Mouse (Mus musculus) liver, adult (tissue): ENCODE measurements at regions not wholly inside any gene's neighbourhood (a gene's known extent, or its start where the extent isn't known, plus 50 kb on each side); places are given as distances from the start of the nearest gene placed in this dataset.
A peak's percentile ranks its signal among the peaks of the same experiment; 100 is the strongest.

Experiments used
- GATA4 ChIP-seq: IDR thresholded peaks from 2 replicates; pipeline ENCODE4 v1.6.1; 2014; ENCODE audit warnings: mild to moderate bottlenecking, low read length; ENCODE audit not compliant: insufficient replicate concordance

DNA sequence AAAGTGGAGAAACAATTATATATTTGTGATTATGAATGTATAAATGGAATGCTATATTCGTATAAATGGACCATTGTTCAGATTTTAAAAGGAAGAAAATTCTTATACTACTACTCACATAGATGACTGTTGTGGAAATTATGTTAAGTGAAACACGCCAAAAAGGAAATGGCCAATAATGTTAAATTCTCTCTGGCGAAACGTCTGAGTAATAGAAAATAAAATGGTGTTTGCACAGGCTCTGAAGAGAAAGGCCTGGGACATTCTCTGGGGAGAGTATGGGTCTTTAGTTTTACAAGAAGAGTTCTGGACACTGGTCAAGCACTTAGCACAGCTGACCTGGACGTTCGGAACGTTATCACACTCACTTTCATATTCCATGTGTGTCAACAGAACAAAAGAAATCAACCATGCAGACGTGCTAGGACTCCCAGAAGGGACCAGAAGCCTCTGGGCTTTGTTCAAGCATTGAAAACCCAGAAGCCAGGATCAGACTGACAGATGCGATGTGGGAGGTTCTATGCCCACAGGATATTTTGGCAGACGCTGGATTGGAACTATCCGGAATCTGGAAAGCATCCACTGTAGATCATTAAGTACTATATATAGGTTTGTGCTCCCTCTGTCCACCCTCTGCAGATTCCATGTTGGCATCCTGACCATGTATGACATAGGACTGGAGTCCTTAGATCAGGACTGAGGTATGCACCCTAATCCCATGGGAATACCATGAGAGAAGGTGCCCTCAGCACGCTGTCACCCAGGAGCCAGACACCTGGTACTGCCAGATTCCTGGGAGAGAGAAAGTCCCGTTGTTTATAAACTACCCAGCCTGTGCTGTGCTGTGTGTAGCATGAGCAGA lies 178.0 kb upstream of the Foxn2 start:
- TF ChIP-seq GATA4 = no peak

DNA sequence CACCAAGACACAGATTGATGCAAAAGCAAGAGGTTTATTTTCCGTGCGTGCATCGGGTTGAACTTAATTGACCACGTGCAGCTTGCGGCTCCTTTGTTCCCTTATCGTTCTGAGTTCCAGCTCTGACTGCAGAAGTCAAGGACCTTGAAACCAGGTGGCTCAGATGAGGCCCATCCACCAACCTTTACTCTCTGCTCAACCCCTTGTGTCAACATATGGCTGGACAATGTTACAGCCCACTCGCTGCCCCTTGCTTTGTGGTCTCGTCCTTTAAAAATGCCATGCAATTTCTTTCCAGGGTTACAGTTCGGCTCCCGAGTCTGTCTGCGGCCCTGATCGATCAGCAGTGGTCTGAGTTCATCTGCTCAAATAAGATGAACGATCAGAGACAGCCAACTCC lies 175.2 kb upstream of the Foxn2 start:
- peak; percentile 44; the same call in 1 of the 2 replicates for TF ChIP-seq GATA4

DNA sequence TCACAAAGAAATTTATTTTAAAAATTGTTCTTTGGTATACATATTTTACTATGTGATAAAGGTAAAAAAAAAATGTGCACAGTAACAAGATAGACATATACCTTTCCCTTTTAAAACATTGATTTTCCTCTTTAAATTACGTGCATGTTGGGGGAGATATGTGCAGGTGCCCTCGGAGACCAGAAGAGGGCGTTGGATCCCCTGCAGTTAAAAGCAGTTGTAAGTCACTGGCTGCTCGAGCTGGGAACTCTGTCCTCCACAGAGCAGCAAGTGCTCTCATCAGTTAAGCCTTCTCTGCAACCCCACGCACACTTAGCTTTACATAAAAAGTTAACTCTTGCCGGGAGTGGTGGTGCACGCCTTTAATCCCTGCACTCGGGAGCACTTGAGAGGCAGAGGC lies 172.3 kb upstream of the Foxn2 start:
- no peak for TF ChIP-seq GATA4

DNA sequence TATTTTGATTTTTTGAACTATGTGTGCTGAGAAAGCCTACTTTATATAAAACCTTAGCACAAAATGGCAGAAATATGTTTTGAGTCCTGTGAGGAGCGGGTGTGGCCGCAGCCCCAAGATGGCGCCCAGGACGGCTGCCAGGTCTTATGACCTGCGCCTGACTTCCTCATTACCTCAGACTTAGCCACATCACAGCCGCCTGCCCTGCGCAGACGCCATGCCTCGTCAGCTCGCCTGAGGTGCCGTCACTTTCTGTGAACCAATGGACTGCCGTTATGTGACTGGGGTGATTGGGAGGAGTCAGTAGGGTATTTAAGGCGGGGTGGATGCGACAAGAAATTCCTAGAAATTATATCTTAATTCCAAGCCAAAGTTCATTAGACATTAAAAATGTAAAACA lies 171.7 kb upstream of the Foxn2 start:
- TF ChIP-seq GATA4 = no peak

DNA sequence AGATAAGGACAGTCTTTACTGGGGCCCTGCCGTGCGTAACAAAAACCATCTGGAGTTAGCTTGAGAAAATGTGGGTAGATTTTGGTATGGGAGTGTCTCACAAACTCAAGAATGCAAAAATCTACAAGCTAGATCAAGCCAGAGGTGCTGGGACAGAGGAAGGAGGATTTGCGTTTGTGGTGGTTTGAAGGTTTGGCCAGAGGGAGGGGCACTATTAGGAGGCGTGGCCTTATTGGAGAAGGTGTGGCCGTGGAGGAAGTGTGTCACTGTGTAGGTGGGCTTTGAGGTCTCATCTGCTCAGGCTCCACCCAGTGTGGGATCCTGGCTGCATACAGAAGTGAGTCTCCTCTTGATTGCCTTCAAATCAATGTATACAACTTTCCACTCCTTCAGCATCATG lies 169.6 kb upstream of the Foxn2 start:
- TF ChIP-seq GATA4 = no peak

DNA sequence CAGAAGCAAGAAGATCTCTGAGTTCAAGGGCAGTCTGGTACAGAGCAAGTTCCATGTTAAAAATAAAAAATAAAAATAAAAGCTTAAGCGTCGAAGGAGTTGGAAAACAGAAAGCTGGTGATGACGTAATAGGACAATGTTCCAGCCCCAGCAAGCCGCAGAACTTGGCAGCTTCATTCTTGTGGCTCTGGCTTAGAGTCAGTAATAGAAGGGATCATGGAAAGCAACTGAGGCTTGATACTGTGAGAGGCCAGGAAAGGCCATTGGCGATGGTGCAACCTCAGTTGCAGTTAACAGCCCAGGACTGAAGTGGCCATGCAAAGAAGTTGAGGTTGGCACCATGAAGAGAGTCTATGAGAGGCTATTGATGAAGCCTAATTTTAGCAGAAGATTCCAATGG lies 168.3 kb upstream of the Foxn2 start:
- no peak for TF ChIP-seq GATA4

DNA sequence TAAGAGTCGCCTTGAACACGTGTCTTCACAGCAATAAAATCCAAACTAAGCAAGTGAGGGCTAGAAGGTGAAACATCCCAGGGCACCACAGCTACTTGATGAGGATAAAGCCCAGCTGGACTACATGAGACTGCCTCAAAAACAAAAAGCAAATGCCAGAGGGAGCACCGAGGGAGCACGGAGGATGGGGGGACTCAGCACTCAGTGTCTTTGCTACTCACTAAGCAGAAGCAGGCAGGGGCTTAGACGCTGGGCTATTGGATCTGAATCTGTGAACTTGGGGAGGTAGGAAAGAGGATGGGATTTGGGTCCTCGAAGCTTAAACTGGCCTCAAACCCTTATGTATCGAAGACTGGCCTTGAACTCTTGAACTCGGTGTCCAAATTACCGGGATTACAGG lies 167.0 kb upstream of the Foxn2 start:
- no peak for TF ChIP-seq GATA4

DNA sequence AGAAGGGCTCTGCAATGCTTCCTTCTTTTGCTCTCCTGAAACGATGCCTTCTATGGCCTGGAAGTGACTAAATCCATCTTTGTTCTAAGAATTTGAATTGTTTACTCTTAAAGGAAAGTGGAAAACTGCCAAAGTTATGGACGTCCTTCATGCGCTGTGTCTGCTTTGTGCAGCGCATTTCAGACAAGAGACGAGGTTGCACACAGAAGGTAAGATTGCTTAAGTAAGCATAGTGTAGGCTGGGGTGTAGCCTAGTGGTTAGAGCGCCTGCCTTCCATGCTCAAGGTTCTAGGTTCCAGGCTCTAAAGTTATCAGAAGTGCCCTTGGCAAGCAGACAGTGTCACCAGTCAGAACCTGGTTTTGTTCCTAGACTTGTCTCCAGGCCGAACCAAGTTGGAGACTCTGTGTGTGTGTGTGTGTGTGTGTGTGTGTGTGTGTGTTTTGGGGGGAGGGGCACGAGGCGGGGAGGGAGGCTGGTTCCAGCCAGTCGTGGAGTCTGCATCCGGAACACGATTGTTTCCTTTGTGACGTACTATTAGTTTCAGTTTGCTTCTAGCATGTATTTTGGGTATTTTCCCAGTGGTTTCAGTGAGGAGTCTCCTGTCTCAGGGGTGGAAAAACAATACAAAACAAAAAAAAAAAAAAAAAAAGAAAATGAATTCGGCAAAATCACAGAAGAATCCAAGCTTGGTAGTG lies 166.4 kb upstream of the Foxn2 start:
- TF ChIP-seq GATA4 = no peak

DNA sequence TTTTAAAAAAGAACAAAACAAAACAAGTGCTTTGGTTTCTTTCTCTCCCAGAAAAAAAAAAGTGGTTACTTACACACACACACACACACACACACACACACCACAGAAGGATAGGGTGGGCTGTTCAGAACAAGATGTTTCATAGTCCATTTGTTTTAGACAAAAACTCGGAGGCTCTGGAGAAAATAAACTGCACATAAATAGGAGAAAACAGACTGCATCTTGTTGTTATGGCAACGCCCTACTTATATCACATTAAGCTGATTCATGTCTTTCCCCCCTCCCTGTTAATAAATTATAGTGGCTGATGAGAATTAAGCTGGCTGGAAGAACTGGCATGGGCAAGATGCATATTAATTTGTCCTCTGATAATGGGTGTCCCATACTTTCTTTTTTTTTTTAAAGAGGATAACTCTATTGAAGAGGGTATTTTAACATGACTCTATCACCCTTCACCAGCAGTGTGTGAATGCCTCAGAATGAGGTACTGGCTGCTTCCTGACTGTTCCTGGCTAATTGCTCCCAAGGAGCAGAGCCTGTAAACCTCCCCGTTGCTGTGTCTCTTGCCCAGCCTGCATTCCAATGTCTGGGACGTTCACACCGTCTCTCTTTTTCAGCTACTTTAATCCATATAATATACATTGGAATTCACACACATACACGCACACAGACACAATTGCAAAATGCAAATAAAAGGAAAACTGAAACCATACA lies 165.6 kb upstream of the Foxn2 start:
- no peak for TF ChIP-seq GATA4

DNA sequence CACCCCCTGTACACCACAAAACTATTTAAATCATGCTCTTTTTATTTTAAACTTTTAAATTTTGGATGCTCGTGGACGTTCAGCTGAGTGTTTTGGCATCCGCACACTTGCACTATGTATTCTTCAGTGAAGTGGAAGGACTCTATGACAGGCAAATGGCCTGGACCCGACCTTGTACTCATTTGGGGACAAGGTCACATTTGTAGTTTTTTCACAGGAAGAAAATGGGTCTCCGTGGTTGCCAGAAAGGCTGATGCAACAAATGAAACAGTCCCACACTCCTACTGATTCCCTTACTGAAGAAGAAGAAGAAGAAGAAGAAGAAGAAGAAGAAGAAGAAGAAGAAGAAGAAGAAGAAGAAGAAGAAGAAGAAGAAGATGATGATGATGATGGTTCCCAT lies 160.9 kb upstream of the Foxn2 start:
- TF ChIP-seq GATA4 = no peak

DNA sequence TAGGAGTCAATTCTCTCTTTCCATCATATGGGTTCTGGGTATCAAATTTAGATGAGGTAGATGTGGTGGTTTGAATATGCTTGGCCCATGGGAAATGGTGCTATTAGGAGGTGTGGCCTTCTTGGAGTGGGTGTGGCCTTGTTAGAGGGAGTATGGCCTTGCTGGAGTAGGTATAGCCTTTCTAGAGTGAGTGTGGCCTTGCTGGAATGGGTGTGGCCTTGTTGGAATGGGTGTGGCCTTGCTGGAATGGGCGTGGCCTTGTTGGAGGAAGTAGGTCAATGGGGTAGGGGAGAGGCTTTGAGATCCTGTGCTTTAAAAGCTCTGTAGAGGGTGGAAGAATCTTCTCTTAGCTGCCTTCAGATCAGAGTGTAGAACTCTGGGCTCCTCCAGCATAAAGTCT lies 157.8 kb upstream of the Foxn2 start:
- TF ChIP-seq GATA4 = no peak

DNA sequence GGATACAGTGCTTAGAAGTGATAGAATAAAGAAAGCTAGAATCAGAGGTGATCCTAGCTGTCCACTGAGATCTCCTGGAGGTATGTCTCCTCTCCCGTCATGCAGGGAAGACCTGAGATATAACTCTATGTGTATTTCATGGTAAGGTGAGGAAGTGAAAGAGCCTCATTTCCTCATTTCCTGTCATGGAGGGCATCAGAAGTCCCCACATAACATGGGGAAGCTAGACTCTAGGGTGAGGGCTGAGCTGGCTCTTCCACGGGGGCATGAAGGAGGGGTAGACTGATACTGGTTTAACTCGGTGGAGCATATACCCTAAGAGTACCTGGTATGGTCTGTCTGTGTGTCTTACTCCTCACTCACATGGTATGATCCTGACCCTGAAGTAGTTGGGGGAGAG lies 156.0 kb upstream of the Foxn2 start:
- no peak for TF ChIP-seq GATA4

DNA sequence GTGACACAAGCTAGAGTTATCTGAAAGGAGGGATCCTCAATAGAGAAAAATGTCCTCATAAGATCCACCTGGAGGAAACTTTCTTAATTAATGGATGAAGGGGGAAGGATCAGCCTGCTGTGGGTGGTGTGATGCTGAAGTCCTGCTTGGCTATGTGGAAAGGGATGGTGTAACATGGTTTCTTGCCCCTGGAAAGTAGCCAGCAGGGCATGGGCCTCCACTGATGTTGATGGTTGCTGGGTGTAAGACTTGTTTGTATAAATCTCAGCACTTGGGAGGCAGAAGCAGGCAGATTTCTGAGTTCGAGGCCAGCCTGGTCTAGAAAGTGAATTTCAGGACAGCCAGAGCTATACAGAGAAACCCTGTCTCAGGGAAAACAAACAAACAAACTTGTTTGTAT lies 152.7 kb upstream of the Foxn2 start:
- TF ChIP-seq GATA4 = no peak

DNA sequence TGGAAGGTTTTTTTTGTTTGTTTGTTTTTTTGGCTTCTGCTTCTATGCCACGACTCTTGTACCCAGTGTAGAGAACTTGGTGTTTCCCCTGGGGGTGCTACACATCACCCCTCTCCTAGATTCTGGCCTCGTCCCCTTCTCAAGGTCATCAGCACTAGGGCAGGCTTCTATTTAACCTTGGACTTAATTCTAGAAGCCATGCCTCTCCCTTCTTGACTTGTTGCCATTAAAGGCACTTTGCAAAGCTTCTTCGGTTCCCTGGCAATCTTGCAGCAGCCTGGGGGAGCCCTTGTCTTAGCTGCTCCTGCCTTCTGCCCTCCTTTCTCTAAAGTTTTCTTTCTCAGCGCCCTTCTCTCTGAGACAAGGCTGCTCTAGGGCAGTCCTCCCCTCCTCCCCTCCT lies 143.0 kb upstream of the Foxn2 start:
- TF ChIP-seq GATA4 = no peak

DNA sequence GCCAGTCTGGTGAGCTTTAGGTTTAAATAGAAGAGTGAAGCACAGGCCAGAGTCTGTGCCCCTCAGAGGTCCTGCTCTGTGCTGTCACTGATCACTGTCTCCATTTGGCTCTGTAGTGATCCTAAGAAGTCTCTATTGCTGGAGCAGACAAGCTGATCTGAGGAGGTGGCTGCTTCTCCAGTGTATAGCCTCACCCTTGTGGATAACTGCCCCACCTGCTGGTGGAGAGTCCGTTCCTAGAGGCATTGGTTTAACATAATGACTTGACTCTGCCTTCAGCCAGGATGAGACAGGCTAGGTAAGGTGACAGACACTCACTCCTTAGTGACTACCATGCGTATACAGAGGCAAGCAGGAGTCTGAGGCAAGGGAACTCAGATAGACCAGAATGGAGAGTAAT lies 136.5 kb upstream of the Foxn2 start:
- TF ChIP-seq GATA4 = no peak

DNA sequence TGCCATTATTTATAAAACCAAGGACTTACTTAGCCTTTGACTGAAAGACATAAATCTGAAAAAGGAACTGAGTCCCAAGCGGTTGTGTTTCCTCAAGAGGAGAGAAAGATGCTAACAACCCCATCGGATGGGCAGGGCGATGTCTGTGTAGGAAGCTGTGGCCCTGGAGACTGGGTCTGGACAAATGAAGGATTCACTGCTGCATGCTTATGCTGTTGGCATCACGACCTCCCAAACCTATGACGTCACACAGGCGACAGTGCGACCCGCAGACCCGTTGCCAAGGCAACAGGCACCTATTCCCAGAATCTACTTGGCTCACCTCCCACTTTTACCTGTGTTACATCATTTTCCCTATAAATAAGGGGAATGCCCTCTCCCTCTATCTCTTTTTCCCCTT lies 135.3 kb upstream of the Foxn2 start:
- no peak for TF ChIP-seq GATA4
